Mouse (Mus musculus) adrenal gland, adult 2 months (tissue): Measurements from ENCODE around the gene Pla2g1b. TPM values are rescaled to one million over a fixed set of nuclear protein-coding genes. Genes with fewer than 3 reads are reported as not detected.
A peak's percentile ranks its signal among the peaks of the same experiment; 100 is the strongest.
"Not testable (repeated sequence)": the region's sequence is repeated elsewhere in the genome, so short reads cannot be mapped to it uniquely, and the experiment has no call there.

ENCODE experiments used
- DNase-seq: peaks from one replicate; pipeline ENCODE4 v3.0.0; 2021
- polyA plus RNA-seq: library from polyadenylated mRNA; depleted of rRNA; stranded (reverse); fragments of >200 nt; gene quantifications from 2 replicates; pipeline ENCODE4 v1.2.3, GENCODE M21; 2012
- total RNA-seq, 2 experiments: library from RNA; stranded (reverse); gene quantifications; 2 replicates each; pipeline ENCODE4 v1.2.3; 2021

Gene Pla2g1b
- total and polyA plus RNA-seq, 3 experiments = not detected

DNA sequence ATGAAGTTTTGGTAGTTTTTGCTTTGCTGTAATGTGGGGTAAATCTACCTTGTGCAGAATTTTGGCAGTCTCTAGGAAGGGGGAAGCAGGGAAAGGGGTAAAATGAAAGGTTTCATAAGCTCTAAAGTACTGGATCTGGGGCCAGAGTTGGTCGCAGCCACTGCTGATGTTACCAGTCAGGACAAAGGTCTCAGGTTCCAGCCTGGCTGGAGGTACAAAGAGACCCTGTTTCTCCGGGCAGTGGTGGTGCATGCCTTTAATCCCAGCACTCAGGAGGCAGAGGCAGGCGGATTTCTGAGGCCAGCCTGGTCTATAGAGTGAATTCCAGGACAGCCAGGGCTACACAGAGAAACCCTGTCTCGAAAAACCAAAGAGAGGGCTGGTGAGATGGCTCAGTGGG is 39.6 kb downstream of the Pla2g1b start:
- not testable (repeated sequence) for DNase-seq

DNA sequence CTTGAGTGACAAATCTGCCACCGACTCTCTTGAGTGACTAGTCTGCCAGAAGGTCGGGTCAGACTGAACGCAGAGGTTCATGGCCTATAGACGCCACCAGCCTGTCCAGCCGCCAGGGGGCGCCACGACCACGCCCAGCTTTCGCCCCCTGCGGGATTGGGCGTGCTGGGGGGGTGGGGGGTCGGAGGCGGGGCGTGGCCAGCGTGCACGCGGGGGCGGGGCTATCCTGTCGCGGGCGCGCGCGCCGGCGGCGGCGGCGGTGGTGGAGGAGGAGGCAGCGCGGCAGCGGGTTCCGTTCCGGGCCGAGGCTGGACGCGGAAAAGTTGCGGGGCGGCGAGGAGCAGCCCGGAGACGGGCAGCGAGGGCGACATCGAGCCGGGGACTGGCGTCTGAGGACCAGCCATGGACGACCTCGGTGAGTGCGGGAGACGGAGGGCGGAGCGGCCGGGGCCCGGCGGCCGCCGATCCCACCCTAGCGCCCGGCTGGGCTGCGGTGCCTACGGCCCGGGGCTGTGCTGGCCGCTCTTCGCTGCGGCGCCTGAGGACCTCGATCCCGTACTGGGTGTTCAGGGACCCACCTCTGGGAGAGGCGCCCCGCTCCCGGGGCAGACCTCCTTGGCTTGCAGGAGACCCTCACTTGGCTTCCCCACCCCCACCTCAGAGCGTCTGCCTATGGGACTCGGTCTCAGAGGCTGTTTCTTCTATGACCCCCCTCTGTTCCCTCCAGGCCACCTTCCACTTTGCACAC is 40.6 kb downstream of the Pla2g1b start, which contains the start of gene Pxn:
Gene Pxn (plus strand): TSS at position 223 of the 748 bp plus-strand sequence.
- peak; percentile 96 for DNase-seq

DNA sequence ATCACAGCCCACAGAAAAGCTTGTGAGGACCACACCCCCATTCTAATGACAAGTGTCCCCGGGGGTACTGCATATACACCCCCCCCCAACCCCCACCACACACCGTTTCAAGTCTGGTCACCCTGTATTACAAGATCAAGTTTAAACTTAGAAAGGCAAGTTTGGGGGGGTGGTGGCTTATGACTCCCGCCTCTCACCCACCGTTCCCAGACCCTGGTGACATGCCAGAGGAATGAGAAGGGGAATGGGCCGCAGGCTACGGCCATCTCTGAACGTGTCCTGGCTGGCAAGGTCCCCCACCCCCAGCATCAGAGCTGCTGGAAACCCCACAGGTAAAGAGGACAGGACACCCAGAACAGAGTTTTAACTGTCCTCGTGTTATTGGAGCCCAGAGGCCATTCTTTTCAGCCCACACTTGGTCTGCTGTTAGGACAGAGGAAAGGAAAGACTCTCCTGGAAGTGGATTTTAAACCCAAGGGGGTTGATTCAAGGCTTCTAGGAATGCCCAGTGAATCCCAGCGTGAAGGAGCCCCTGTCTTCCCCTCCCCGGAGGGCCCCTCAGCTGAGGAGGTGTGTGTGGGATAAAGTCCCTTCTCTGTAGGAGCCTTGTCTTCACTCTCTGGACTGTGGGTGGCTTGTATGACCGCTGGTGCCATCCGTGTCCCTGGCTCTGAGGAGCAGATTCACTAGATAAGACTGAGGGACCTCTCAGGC is 41.4 kb downstream of the Pla2g1b start:
- DNase-seq = no peak

DNA sequence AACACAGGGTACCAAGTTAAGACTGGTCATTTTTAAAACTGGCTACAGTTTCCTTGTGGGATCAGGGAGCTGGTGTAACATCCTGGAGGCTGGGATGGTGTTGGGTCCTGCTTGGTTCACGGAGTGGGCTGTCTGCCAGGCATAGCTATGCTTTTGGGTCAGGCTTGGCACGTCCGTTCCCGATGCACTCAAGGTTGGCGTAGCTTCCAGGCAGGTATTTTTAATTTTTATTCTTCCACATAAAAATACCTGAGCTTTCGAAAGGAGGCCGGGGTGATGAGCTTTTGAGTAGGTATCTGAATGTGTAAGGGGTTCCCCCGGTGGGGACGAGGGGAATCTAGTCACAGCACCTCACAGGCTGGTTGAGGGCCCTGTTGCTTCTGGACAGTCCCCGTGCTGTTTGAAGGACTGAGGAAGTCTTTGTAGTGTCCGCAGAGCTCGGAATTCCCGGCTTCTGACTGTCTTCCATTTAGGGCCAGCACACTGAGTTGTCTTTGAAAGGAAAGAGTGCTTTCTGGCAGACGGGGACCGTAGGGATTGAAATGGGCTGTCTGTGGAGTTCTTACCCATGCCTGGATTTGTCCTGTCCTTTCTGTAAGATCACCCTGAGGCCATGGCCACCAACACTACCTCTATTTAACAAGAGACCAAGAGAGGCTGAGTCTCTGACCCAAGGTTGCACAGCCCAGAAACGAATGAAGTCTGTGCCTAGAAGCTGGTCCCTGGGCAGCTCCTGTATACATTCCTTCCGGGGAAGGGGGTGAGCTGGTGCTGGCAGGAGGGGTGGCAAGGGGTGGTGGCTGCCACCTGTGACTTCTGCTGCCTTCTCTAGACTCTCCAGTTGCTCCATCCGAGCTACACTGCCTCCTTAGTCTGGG is 42.2 kb downstream of the Pla2g1b start:
- DNase-seq = peak; percentile 74

DNA sequence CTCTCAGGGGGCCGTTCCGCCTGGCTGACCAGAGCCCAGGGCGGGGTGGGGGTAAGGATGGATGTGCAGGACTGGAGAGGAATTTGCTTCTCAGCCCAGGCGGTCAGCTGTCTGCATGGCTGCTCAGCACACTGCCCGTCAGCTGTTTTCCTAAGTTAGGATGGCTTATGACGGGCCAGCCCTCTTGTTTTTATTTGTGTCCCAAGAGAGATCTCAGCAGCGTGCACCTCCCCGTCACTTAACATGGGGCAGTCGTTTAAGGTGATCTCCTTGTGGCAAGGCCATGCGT is 42.7 kb downstream of the Pla2g1b start:
- no peak for DNase-seq

DNA sequence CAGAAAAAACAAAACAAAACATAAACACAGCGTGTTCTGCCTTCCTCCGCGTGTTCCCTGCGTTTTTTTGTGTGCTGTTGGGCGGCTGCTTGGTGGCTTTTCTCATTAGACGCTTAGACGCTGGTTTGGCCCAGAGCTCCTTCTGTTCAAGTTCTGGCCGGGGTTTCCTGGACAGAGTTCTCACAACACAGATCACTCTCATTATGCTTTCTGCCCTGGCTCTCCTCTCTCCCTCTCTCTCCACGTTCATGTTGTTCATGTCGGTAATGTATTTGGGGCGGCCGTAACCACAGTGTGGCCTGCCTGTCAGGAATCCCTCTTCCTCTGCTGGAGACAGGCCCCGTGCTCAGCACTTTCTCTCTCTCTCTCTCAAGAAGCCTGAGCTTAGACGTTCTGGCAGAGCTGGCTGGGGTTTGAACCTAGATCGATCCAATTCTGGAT is 43.3 kb downstream of the Pla2g1b start:
- no peak for DNase-seq

DNA sequence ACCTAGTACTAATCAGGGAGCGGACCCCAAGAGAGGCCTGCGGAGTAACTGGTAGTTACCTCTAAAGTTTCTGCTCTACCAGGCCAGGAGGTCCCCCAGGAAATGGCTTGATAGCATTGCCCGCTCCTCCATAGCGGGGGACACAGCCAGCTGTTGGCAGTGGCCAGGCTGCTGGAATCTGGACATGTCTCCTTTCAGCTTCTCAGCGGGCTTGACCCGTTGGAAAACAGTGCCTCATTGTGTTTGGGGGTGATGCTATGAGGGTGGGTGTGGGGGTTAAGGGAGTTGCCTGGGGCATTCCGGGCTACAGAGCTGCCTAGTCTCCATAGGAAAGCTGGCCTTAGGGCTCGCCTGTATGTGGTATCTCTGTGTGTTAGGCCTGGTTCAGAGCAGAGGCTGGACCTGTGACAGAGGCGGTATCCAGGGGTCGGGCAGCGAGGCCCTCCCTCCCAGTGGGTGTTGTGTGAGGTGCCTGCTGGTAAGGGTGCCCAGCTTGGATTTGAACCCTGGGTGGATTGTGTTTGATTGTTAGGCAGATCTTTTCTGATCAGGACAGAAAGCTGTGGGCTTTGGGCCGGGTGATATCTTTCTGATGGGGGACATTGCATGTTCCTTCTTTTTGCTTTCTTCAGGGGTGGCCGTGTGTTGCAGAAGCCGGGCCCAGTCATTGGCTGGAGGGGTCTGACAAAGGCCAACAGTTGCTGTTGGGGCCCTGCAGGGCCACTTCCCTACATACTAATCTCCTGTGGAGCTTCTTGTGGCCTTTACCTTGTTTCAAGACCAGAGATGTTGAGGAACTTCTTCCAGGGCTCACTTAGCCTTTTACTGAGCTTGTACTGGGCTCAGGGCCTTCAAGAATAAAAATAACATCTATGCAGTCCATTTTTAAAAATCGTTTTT is 44.0 kb downstream of the Pla2g1b start:
- DNase-seq = no peak

DNA sequence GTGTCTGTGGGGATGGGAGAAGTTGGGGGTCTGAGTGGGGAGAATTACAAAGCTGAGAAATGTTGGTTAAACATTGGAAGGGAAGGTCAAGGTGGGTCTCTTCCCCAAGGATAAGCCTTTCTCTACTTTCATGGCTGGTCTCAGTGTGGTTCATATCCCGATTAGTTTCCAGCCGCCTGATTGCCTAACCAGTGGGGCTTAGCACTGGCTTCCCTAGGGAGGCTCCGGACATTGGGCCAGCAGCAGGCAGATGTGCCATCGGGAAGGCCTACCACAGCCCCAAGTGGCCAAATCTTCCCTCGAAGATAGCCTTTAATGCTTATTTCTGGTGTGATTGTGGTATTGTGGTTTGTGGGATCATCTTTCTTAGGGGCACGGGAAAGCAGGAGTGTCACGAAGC is 46.3 kb downstream of the Pla2g1b start:
- no peak for DNase-seq

DNA sequence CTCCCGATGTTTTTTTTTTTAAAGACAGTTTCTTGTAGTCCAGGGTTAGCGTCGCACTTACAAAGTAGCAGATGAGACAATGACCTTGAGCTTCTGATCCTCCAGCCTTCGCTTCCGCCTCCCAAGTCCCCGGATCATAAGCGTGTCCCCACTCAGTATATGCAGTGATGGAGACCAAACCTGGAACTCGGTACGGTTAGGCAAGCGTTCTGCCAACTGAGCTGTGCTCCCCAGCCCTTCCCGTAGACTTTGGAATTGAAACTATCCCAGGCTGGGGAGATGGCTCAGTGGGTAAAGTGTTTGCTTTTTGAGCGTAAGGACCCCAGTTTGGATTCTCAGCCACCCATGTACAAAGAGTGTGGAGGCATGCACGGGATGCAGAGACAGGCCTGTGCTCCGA is 47.2 kb downstream of the Pla2g1b start:
- no peak for DNase-seq

DNA sequence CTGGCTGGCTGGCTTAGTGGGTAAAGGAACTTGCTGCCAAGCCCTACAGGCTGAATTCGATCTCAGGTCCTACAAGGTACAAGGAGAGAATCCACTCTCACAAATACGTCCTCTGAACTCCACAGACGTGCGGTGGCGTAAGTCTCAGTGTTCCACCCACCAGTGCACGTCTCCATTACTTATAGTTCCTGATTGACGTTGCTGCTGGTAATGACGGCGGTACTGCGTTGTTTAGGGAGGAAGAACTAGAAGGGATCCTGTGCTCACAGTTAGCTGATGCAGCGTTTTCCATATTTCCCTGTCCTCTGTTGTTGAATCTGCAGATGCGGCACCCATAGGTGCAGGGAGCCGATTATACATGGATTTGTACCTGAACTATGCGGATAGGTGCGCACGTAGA is 47.7 kb downstream of the Pla2g1b start:
- DNase-seq = no peak

DNA sequence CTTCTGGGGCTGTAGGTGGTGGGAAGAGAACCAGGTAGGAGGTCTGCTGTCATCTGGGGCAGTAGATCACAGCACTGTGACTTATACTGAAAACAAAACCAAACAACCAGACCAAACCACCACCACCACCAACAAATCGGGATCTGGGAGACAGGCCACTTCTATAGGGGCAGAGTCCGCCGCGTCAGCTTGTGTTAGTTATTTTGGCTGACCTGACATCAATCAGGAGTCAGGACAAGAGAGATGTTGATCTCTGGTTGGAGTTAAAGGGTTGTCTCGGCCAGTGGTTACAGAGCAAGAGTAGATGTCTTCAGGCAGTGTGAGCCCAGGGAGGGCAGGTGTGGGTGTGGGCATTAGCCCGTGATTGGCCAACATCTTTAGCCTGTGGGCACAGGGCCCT is 48.3 kb downstream of the Pla2g1b start:
- no peak for DNase-seq

DNA sequence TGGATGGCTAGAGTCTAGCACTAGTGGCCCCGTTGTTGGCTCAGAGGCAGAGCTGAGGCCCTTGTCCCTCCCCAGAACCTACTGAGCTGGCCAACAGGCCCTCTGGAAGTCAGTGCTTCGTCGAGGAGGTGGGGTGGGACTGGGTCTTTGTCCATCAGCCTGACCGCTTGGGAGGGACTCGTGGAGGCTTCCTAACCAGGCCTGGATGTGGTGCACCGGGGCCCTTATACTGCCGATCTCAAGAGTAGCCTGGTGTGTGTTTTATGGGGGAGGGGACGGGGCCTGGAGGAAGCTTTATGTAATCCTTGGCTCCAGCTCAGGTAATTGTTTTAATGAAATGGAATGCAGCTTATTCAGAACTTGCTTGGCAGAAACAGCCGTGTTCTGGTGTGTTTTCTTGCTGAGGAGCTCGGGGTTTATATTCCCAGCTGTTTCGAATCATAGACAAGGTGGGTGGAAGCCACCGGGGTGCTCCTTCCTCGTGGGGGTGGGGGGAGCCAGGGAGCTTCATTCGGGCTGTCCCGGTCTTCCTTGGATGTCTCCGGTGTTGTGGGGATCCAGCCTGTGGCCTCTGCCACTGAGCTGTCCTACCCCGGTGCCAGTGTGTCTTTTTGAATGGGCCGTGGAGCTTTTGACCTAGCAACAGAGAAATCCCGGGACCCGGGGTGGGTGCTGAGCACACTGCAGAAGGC is 49.0 kb downstream of the Pla2g1b start:
- peak; percentile 51 for DNase-seq

DNA sequence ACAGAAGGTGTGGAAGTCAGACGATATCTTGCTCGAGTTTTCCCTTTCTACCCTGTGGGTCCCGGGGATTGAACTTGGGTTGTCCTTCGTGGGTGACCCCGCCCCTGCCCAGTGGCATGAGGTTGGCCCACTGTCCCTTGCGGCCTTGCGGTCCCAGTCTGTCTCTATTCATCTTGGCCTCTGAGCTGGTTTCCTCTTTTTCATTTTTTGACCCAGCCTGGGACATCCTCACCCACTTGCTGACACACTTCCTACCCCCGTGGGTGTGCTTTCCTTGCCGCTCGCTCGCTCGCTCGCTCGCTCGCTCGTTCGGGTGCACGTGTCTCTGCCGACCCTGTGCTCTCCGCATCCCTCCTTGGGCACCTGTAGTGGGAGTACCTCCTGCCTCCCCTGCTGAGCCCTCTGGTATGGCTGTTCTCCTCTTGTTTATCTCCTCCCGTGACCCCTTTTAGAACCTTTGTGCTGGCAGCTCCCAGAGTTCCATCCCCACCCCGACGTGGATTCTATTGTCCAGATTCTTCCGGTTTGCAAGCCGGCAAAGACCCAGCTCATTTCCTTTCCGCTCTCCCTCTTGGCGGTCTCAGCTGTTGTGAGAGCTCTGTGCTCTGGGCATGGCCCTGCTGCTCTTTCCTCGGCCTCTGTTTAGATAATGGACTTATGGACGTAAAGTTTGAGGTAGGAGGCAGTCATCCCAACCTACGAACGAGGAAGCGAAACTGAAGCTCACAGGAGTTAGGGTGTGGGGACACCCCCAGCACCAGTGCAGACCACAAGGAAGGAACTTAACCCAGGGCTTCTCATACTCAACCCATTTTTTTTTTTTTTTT is 50.2 kb downstream of the Pla2g1b start:
- DNase-seq = peak; percentile 67

DNA sequence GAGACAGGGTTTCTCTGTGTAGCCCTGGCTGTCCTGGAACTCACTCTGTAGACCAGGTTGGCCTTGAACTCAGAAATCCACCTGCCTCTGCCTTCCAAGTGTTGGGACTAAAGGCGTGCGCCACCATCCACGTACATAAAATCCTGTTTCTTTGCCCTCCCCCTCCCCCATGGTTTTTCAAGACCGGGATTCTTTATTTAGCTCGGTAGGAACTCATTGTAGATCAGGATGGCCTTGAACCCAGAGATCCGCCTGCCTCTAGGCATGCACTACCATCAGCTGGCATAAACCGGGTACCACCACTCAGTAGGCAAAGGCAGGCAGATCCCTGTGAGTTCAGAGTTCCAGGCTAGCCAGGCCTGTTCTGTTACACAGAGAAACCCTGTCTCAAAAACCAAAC is 50.8 kb downstream of the Pla2g1b start:
- no peak for DNase-seq

DNA sequence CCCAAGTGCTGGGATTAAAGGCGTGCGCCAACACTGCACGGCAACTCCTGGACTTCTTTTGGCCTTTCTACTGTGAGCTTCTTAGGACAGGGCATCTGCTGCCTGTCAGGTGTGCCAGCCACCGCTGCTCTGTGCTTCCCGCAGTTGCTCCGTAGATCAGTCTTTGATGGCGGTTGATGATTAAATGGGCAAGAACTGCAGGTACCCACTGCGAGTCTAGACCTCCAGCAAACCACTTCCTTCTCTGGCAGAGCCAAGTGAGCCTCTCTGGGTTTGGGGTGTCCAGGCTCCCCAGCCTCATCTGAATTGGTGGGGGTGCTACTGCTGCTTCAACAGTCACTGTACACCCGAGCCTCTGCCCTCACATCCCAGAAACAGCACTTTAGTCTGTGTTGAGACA is 51.4 kb downstream of the Pla2g1b start:
- DNase-seq = no peak

DNA sequence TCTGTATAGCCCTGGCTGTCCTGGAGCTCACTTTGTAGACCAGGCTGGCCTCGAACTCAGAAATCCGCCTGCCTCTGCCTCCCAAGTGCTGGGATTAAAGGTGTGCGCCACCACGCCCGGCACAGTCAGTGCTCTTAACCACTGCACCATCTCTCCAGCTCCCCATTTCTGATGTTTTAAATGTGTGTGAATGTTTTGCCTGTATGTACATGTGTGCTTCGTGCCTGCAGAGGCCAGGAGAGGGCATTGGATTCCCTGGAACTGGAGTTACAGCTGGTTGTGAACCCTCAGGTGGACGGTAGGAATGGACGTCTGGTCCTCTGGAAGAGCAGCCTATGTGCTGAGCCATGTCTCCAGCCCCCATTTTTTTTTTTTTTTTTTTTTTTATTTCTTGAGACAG is 52.2 kb downstream of the Pla2g1b start:
- not testable (repeated sequence) for DNase-seq

DNA sequence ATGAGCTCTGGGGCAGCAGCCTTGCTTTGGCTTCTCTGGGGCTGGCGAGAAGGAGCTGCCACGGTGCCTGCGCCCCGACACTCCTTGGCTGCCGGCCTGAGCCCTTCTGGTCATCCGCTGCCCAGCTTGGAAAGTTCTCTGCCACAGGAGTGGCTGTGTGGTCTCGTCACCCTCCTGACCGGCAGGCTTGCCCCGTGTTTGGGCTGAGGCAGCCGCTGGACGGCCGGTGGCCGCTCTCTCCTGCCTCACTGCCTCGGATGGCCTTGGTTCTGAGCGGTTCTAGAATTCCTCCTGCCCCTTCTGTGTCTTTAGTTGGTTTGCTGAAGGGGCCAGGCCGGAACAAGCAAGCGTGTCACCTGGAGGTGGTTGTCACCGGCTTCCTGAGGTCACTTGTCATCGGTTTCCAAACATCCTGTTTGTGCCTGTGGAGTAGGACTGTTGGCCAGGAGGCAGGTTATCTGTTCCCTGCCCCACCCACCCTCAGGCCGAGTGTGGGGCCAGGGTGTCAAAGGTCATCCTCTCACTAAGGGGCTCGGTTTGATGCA is 54.3 kb downstream of the Pla2g1b start:
- peak; percentile 64 for DNase-seq

DNA sequence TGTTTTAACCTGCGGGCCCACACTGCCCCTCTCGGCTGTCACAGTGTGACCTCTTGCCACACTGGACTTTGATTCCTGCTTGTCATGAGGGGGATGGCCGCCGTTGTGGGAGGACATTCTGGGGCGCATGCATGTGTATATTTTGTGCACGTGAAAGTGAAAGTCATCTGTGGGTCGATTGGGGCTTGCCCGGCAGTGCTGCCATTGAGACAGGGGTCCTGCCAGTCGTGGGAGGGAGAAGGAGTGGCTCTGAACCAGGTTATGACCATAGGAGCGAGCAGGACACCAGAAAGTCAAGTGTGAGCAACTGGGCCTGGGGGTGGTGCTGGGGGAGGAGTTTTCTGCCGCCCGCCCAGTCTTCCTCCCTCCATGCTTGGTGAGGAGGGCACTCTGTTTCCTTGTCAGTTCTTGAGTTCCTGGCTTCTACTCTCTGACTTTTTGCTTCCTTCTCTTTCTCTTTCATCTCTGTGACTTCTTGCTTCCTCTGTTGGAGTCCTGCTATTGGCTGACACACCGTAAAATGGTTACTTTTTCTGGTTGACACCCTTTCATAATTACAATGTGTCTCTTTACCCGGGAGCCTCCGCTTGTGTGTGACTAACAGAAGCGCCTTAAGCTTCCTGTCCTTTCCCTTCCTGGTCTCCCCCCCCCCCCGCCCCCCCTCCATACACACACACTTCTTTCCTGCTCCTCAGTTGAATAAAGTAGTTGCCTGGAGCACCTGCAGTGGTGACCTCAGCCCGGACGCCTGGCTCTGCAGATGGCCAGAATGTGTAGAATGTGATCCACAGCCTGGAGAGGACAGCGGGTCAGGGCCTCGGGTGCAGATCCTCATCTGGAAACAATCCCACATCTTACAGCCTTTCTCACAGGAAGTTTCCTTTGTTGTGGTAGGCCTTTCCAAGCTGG is 55.7 kb downstream of the Pla2g1b start:
- peak; percentile 73 for DNase-seq

DNA sequence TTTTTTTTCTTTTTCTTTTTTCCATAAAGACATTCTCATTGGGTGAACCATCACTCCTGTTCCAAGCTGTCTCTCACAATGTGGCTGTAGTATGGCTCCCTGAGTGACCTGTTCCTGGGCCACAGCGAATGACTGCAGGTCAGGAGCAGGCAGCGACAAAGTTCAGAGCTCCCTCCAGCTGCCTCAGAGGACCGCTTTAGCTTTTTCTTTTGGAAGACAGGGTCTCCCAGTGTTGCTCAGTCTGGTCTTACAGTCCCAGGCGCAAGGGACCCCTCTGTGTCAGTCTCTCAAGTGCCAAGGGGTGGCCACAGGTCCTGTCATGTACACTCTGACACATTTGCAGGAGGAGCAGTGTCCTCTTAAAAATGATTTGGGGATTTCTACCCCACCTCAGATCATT is 56.5 kb downstream of the Pla2g1b start:
- no peak for DNase-seq
